ENCODE assay signal across 14 mouse cellular contexts in the genomic region with DNA sequence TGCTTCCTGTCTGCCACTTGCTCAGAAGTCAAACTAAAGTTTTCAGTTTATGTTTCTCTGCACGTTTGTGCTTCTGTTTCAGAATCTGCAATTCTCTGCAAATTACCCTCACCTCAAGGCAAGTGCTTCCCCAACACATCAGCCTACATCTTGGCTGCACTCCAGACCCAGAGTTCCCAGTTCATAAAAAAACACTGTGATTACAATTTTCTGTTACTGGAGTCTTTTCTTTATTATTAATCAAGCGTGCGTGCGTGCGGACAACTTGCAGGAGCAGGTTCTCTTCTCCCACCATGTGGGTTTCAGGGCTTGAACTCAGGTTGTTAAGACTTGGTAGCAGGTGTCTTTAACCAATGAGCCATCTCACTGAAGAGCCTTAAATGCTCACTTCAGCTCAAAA. TPM values are rescaled to one million over a fixed set of nuclear protein-coding genes. Genes with fewer than 3 reads are reported as not detected.
DNase-seq lines count a peak whose midpoint lies in the region; ATAC-seq and TF ChIP-seq lines count a peak whose summit lies in the region.
"Had no signal": no experiment of that assay in that cellular context is flagged by ENCODE, and none has a peak within 500 bp of the region (broad histone marks: within the 10 kb centered on the region; RNA-seq: fewer than 3 reads in every experiment).

No protein-coding gene starts in this region.

- H3K4me1 ChIP-seq in heart, embryonic 12.5 days (replicated peaks), result peaks cover 4% of the 10 kb centered on the region; the same call in 1 of the 2 replicates
- peaks cover 0 to 7% of the 10 kb centered on the region in 2 experiments; a peak in 2 of 4 replicates for H3K4me1 ChIP-seq in MEL (ENCODE audit: control insufficient read depth in 1 of 2, insufficient read depth in 2 of 2, low read length in 2 of 2)
- H3K4me1 ChIP-seq in bone marrow macrophage, adult 2 months (ENCODE audit: control insufficient read depth, insufficient read depth, low read length), result peaks cover 24% of the 10 kb centered on the region
- H3K4me1 ChIP-seq: limb, embryonic 15.5 days had no signal

- no peaks in the 10 kb centered on the region for H3K27me3 ChIP-seq in heart, embryonic 12.5 days (replicated peaks)
- H3K27me3 ChIP-seq in MEL (ENCODE audit: control insufficient read depth in 1 of 2, insufficient read depth in 2 of 2, low read length in 2 of 2), result no peaks in the 10 kb centered on the region
- H3K27me3 ChIP-seq: embryonic facial prominence, embryonic 12.5 days; heart, embryonic 15.5 days; limb, embryonic 15.5 days had no signal

- TF ChIP-seq EP300 in MEL (IDR thresholded peaks at IDR 0.05; ENCODE audit: low read depth in 1 of 2, low read length in 2 of 2), result no peak

- no peak overlapping the region for H3K27ac ChIP-seq in heart, embryonic 12.5 days (ENCODE audit: poor library complexity, severe bottlenecking)
- H3K27ac ChIP-seq in MEL (ENCODE audit: control insufficient read depth, low read depth, low read length), result no peak overlapping the region
- H3K27ac ChIP-seq in bone marrow macrophage, adult 2 months (ENCODE audit: insufficient read depth, low read depth, low read length), result peak overlapping the region; percentile 33
- H3K27ac ChIP-seq: embryonic facial prominence, embryonic 12.5 days; heart, embryonic 15.5 days; kidney, postnatal 0 days; limb, embryonic 15.5 days had no signal

- peak; percentile 69 for DNase-seq in heart, adult 11 months
- DNase-seq in layer of hippocampus, adult 18-20 months (ENCODE audit: low spot score in 2 of 2), result peak; percentile 6 to 52
- no peak for DNase-seq in layer of hippocampus, adult 9-10 months (ENCODE audit: low spot score)
- DNase-seq in MEL (ENCODE audit: low read depth, low spot score), result peak; percentile 72
- no peak for DNase-seq in c-Kit-positive CD71-positive TER-119-positive erythroid progenitor cells, embryonic 14.5 days (ENCODE audit: low spot score)
- DNase-seq in spleen, postnatal 4 days (ENCODE audit: low spot score in 2 of 2), result no peak

- H3K79me2 ChIP-seq in MEL (ENCODE audit: control insufficient read depth, insufficient read depth, low read length, poor library complexity), result peaks cover 2% of the 10 kb centered on the region; the same call in 1 of the 2 replicates

- no peak for TF ChIP-seq RAD21 in MEL (IDR thresholded peaks at IDR 0.05; ENCODE audit: low read depth, low read length)

- no peak for ATAC-seq in heart, embryonic 12.5 days (ENCODE audit: insufficient number of reproducible peaks, low FRiP score)
- ATAC-seq: activated CD4-positive, CD25-positive, alpha-beta regulatory T cell, adult 4 months had no signal

- H3K9me3 ChIP-seq in heart, embryonic 12.5 days (replicated peaks), result no peaks in the 10 kb centered on the region
- no peaks in the 10 kb centered on the region for H3K9me3 ChIP-seq in MEL (replicated peaks; ENCODE audit: insufficient read depth, low read length)
- H3K9me3 ChIP-seq: embryonic facial prominence, embryonic 12.5 days; heart, embryonic 15.5 days; limb, embryonic 15.5 days had no signal

- no peak for TF ChIP-seq POLR2A in MEL (IDR thresholded peaks at IDR 0.05; ENCODE audit: control insufficient read depth in 1 of 2, insufficient read depth in 1 of 2, low read depth in 1 of 2, low read length in 2 of 2, poor library complexity in 1 of 2)
- no peak for TF ChIP-seq POLR2A in bone marrow macrophage, adult 2 months (IDR thresholded peaks at IDR 0.05; ENCODE audit: borderline replicate concordance, low read depth, low read length)

- no peak for TF ChIP-seq CTCF in MEL (IDR thresholded peaks at IDR 0.05 in 2 of 3, conservative IDR thresholded peaks at IDR 0.05 in 1 of 3; ENCODE audit: control insufficient read depth in 1 of 3, insufficient read depth in 1 of 3, low read depth in 2 of 3, low read length in 3 of 3, poor library complexity in 1 of 3, severe bottlenecking in 1 of 3)
- TF ChIP-seq CTCF in bone marrow macrophage, adult 2 months (IDR thresholded peaks at IDR 0.05; ENCODE audit: low read depth, low read length), result no peak

- WGBS in heart, embryonic 12.5 days, result 80% methylated on average over 5 of the region's 5 CpGs

- H3K4me2 ChIP-seq in heart, embryonic 12.5 days, result no peak overlapping the region
- H3K4me2 ChIP-seq: embryonic facial prominence, embryonic 12.5 days; heart, embryonic 15.5 days; limb, embryonic 15.5 days had no signal

- no peak overlapping the region for H3K4me3 ChIP-seq in heart, embryonic 12.5 days
- no peak overlapping the region for H3K4me3 ChIP-seq in MEL (ENCODE audit: control insufficient read depth in 1 of 2, insufficient read depth in 1 of 2, low read depth in 2 of 2, low read length in 2 of 2)
- no peak overlapping the region for H3K4me3 ChIP-seq in bone marrow macrophage, adult 2 months (ENCODE audit: insufficient read depth, low read length)
- H3K4me3 ChIP-seq: embryonic facial prominence, embryonic 12.5 days; heart, embryonic 15.5 days; limb, embryonic 15.5 days; myocyte had no signal

- no peaks in the 10 kb centered on the region for H3K36me3 ChIP-seq in heart, embryonic 12.5 days
- peaks cover 0 to 6% of the 10 kb centered on the region in 2 experiments; a peak in 2 of 4 replicates for H3K36me3 ChIP-seq in MEL (ENCODE audit: control insufficient read depth in 1 of 2, insufficient read depth in 2 of 2, low read length in 2 of 2)
- H3K36me3 ChIP-seq: embryonic facial prominence, embryonic 12.5 days; heart, embryonic 15.5 days; limb, embryonic 15.5 days had no signal

- H3K9ac ChIP-seq in heart, embryonic 12.5 days, result no peak overlapping the region
- H3K9ac ChIP-seq in MEL (ENCODE audit: control insufficient read depth, low read depth, low read length, poor library complexity, severe bottlenecking), result no peak overlapping the region
- H3K9ac ChIP-seq: embryonic facial prominence, embryonic 12.5 days; heart, embryonic 15.5 days; limb, embryonic 15.5 days had no signal

TF ChIP-seq in MEL, 35 proteins besides CTCF, POLR2A, EP300 and RAD21:
- TF ChIP-seq MYC (IDR thresholded peaks at IDR 0.05; ENCODE audit: low read depth, low read length), result no peak
- TF ChIP-seq ZKSCAN1 (IDR thresholded peaks at IDR 0.05; ENCODE audit: low read depth, low read length), result no peak
- TF ChIP-seq ZNF384 (IDR thresholded peaks at IDR 0.05; ENCODE audit: low read depth, low read length), result peak; percentile 70

RNA-seq across cellular contexts. Expression of a gene that starts 34.9 kb away (rescaled TPM):
- polyA plus RNA-seq in heart, embryonic 12.5 days (2016; fragmentation: Nextera tagmentation; extraction: Ambion mirVana), result 91.2 and 94.3 TPM in 2 replicates
- total RNA-seq in layer of hippocampus, adult 18-20 months (2021), result 100 to 1,000 TPM; 139 to 143 TPM
- total RNA-seq in MEL (2012; rRNA removed), result 15.9 and 20.2 TPM in 2 replicates
- polyA plus RNA-seq in MEL (2012; ENCODE audit: insufficient read depth in 1 of 2, insufficient read length in 2 of 2, low read depth in 1 of 2, low replicate concordance in 2 of 2, missing spikeins in 1 of 2), result 10 to 100 TPM; 34.3 to 37.2 TPM
- 64.1 and 81.9 TPM in 2 replicates for polyA plus RNA-seq in bone marrow macrophage, adult 2 months (2012; ENCODE audit: insufficient read depth, insufficient read length, missing spikeins)

Comparison
In these comparisons a context has a peak if more than half of its experiments do, and no peak if none do; other contexts are left out.
1. DNase-seq: peak in heart, adult 11 months (single experiment), layer of hippocampus, adult 18-20 months (2 of 2) and MEL (single experiment); none in layer of hippocampus, adult 9-10 months (single experiment), c-Kit-positive CD71-positive TER-119-positive erythroid progenitor cells, embryonic 14.5 days (single experiment) and spleen, postnatal 4 days (0 of 2).